Mouse (Mus musculus) kidney, embryonic 14.5 days (tissue): ENCODE measurements around the gene Gxylt2. TPM values are rescaled to one million over a fixed set of nuclear protein-coding genes. Genes with fewer than 3 reads are reported as not detected.

Experiments used
- ATAC-seq: fragments of 200-750 bp; cut with Nextera tagmentation; 2 replicates; pipeline ENCODE4 v1.8.0; 2017; ENCODE audit warnings: moderate number of reproducible peaks, mild to moderate bottlenecking, moderate TSS enrichment, moderate library complexity; ENCODE audit not compliant: low FRiP score, low TSS enrichment
- H3K27ac ChIP-seq: fragments of 300-500 bp; sonication (generic); 2 replicates; pipeline ENCODE4 v1.5.1; 2014; ENCODE audit warnings: low read depth, mild to moderate bottlenecking, low read length, moderate library complexity, mixed read lengths
- H3K27me3 ChIP-seq: fragments of 300-500 bp; sonication (generic); 2 replicates; pipeline ENCODE4 v1.6.1; 2014; ENCODE audit warnings: mild to moderate bottlenecking, low read length; ENCODE audit not compliant: control insufficient read depth, insufficient read depth
- H3K36me3 ChIP-seq: fragments of 300-500 bp; sonication (generic); 2 replicates; pipeline ENCODE4 v1.6.1; 2014; ENCODE audit warnings: low read length, mixed read lengths; ENCODE audit not compliant: control insufficient read depth, insufficient read depth
- H3K4me1 ChIP-seq: fragments of 300-500 bp; sonication (generic); 2 replicates; pipeline ENCODE4 v1.6.1; 2014; ENCODE audit warnings: low read length, mixed read lengths; ENCODE audit not compliant: control insufficient read depth, insufficient read depth
- H3K4me2 ChIP-seq: fragments of 300-500 bp; sonication (generic); replicated peaks from 2 replicates; pipeline ENCODE4 v1.6.1; 2014; ENCODE audit warnings: low read depth, mild to moderate bottlenecking, low read length
- H3K4me3 ChIP-seq: fragments of 300-500 bp; sonication (generic); 2 replicates; pipeline ENCODE4 v1.5.1; 2014; ENCODE audit warnings: mild to moderate bottlenecking, low read length
- H3K9ac ChIP-seq: fragments of 300-500 bp; sonication (generic); 2 replicates; pipeline ENCODE4 v1.6.1; 2014; ENCODE audit warnings: low read depth, mild to moderate bottlenecking, low read length, moderate library complexity
- H3K9me3 ChIP-seq: fragments of 300-500 bp; sonication (generic); 2 replicates; pipeline ENCODE4 v1.6.1; 2016; ENCODE audit warnings: low read length; ENCODE audit not compliant: control insufficient read depth
- WGBS: fragments of 180-500 bp; shearing (Covaris S2); extraction: QIAGEN DNeasy Blood & Tissue Kit; methylation state at CpG from one replicate; pipeline ENCODE4 v1.1.7; 2014; 5-methylcytosine and 5-hydroxymethylcytosine counted together
- polyA plus RNA-seq: library from polyadenylated mRNA; unstranded; fragments of >200 nt; fragmentation: Nextera tagmentation; extraction: Ambion mirVana; gene quantifications from 2 replicates; pipeline ENCODE4 v1.2.1, GENCODE M21; 2014

Gxylt2 gene
- polyA plus RNA-seq, 1 experiment from 2014 or later = 12.4 TPM

GRCm38 (mm10) chr6:100708248-100708647 is 3.7 kb downstream of the Gxylt2 start:
- no peak for ATAC-seq
- H3K4me2 ChIP-seq = no peak overlapping the region
- H3K4me1 ChIP-seq = peaks cover 9% of the 10 kb centered on the region
- WGBS = 84% methylated on average over 1 of the region's 1 CpGs
- H3K4me3 ChIP-seq = no peak overlapping the region
- no peaks in the 10 kb centered on the region for H3K36me3 ChIP-seq
- no peak overlapping the region for H3K9ac ChIP-seq
- no peaks in the 10 kb centered on the region for H3K9me3 ChIP-seq
- no peak overlapping the region for H3K27ac ChIP-seq
- H3K27me3 ChIP-seq = no peaks in the 10 kb centered on the region

GRCm38 (mm10) chr6:100708996-100709395 is 4.5 kb downstream of the Gxylt2 start:
- ATAC-seq = no peak
- Histone ChIP-seq H3K4me2 (no peak overlapping the region), H3K4me3 (no peak overlapping the region), H3K9me3 (no peaks in the 10 kb centered on the region), H3K9ac (no peak overlapping the region), H3K36me3 (no peaks in the 10 kb centered on the region), H3K4me1 (peaks cover 9% of the 10 kb centered on the region), H3K27me3 (no peaks in the 10 kb centered on the region), H3K27ac (no peak overlapping the region)
- WGBS = 79% methylated on average over 9 of the region's 9 CpGs

- no peaks in the 10 kb centered on the region for H3K9me3 ChIP-seq
- WGBS = 12% methylated on average over 7 of the region's 7 CpGs
- H3K4me3 ChIP-seq = no peak overlapping the region
- peaks cover 5% of the 10 kb centered on the region; the same call in 1 of the 2 replicates for H3K4me1 ChIP-seq
- H3K9ac ChIP-seq = no peak overlapping the region
- H3K27me3 ChIP-seq = no peaks in the 10 kb centered on the region
- peak; percentile 77 for ATAC-seq
- H3K36me3 ChIP-seq = no peaks in the 10 kb centered on the region
- no peak overlapping the region for H3K27ac ChIP-seq
- H3K4me2 ChIP-seq = no peak overlapping the region
Observed at GRCm38 (mm10) chr6:100709483-100709882, 4.9 kb downstream of the Gxylt2 start.

DNA sequence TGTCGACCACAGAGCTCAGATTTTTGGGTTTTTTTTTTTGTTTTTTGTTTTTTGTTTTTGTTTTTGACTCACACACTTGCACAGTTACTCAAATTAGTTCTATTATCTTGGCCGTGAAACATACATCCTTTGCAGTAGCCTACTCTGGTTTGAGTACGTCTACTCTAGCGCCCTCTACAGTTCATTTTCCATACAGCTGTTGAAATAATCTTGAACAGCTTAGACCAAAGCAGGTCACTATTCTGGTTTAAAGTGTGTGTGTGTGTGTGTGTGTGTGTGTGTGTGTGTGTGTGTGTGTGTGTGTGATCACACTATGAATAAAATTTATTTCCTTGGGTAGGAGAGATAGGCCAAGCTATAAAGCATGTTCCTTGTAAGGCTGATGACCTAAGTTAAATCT is 5.6 kb downstream of the Gxylt2 start:
- H3K4me2 ChIP-seq = no peak overlapping the region
- H3K27ac ChIP-seq = no peak overlapping the region
- 48% methylated on average over 4 of the region's 4 CpGs for WGBS
- no peak for ATAC-seq
- peaks cover 5% of the 10 kb centered on the region; the same call in 1 of the 2 replicates for H3K4me1 ChIP-seq
- H3K36me3 ChIP-seq = no peaks in the 10 kb centered on the region
- no peak overlapping the region for H3K4me3 ChIP-seq
- H3K27me3 ChIP-seq = no peaks in the 10 kb centered on the region
- no peaks in the 10 kb centered on the region for H3K9me3 ChIP-seq
- no peak overlapping the region for H3K9ac ChIP-seq

- H3K36me3 ChIP-seq = no peaks in the 10 kb centered on the region
- H3K9me3 ChIP-seq = no peaks in the 10 kb centered on the region
- H3K9ac ChIP-seq = no peak overlapping the region
- ATAC-seq = no peak
- H3K27me3 ChIP-seq = no peaks in the 10 kb centered on the region
- no peak overlapping the region for H3K4me3 ChIP-seq
- WGBS = 66% methylated on average over 5 of the region's 5 CpGs
- no peak overlapping the region for H3K4me2 ChIP-seq
- peaks cover 5% of the 10 kb centered on the region; the same call in 1 of the 2 replicates for H3K4me1 ChIP-seq
- no peak overlapping the region for H3K27ac ChIP-seq
Observed at GRCm38 (mm10) chr6:100710866-100711265, 6.3 kb downstream of the Gxylt2 start.

GRCm38 (mm10) chr6:100715296-100715828 is 10.8 kb downstream of the Gxylt2 start:
- Histone ChIP-seq H3K27me3 (no peaks in the 10 kb centered on the region), H3K4me2 (no peak overlapping the region), H3K4me3 (no peak overlapping the region), H3K9me3 (no peaks in the 10 kb centered on the region), H3K4me1 (peaks cover 6% of the 10 kb centered on the region), H3K36me3 (no peaks in the 10 kb centered on the region), H3K27ac (no peak overlapping the region), H3K9ac (no peak overlapping the region)
- WGBS = 82% methylated on average over 8 of the region's 8 CpGs
- ATAC-seq = no peak

- no peak overlapping the region for H3K4me3 ChIP-seq
- H3K27me3 ChIP-seq = no peaks in the 10 kb centered on the region
- H3K9me3 ChIP-seq = no peaks in the 10 kb centered on the region
- no peaks in the 10 kb centered on the region for H3K36me3 ChIP-seq
- no peak for ATAC-seq
- H3K9ac ChIP-seq = no peak overlapping the region
- 46% methylated on average over 7 of the region's 7 CpGs for WGBS
- no peak overlapping the region for H3K27ac ChIP-seq
- peaks cover 10% of the 10 kb centered on the region for H3K4me1 ChIP-seq
- no peak overlapping the region for H3K4me2 ChIP-seq
Observed at GRCm38 (mm10) chr6:100716152-100716551, 11.6 kb downstream of the Gxylt2 start.

- Histone ChIP-seq H3K9ac (no peak overlapping the region), H3K27me3 (no peaks in the 10 kb centered on the region), H3K4me3 (no peak overlapping the region), H3K4me1 (peaks cover 11% of the 10 kb centered on the region), H3K36me3 (no peaks in the 10 kb centered on the region), H3K4me2 (no peak overlapping the region), H3K27ac (no peak overlapping the region), H3K9me3 (no peaks in the 10 kb centered on the region)
- no peak for ATAC-seq
- 88% methylated on average over 8 of the region's 8 CpGs for WGBS
Observed at GRCm38 (mm10) chr6:100716817-100717216, 12.3 kb downstream of the Gxylt2 start.

- Histone ChIP-seq H3K4me1 (peaks cover 15% of the 10 kb centered on the region), H3K9ac (no peak overlapping the region), H3K4me2 (no peak overlapping the region), H3K9me3 (no peaks in the 10 kb centered on the region), H3K27ac (no peak overlapping the region), H3K36me3 (no peaks in the 10 kb centered on the region), H3K4me3 (no peak overlapping the region), H3K27me3 (no peaks in the 10 kb centered on the region)
- peak; percentile 45 for ATAC-seq
- WGBS = 28% methylated on average over 6 of the region's 6 CpGs
Observed at GRCm38 (mm10) chr6:100720098-100720501, 15.6 kb downstream of the Gxylt2 start.
